Mouse (Mus musculus) c-Kit-positive CD71-positive TER-119-positive erythroid progenitor cells, embryonic 14.5 days (primary cell): Measurements from ENCODE around the gene Zfp574.

Experiments
- DNase-seq: peaks from one replicate; pipeline ENCODE4 v3.0.0-alpha.2; 2013; ENCODE audit warnings: low spot score

The Zfp574 gene

GRCm38 (mm10) chr7:25112178-25112955 lies 40.0 kb downstream of the Zfp574 start:
- DNase-seq: no peak

GRCm38 (mm10) chr7:25112956-25113603 lies 40.7 kb downstream of the Zfp574 start:
- DNase-seq: no peak

DNA sequence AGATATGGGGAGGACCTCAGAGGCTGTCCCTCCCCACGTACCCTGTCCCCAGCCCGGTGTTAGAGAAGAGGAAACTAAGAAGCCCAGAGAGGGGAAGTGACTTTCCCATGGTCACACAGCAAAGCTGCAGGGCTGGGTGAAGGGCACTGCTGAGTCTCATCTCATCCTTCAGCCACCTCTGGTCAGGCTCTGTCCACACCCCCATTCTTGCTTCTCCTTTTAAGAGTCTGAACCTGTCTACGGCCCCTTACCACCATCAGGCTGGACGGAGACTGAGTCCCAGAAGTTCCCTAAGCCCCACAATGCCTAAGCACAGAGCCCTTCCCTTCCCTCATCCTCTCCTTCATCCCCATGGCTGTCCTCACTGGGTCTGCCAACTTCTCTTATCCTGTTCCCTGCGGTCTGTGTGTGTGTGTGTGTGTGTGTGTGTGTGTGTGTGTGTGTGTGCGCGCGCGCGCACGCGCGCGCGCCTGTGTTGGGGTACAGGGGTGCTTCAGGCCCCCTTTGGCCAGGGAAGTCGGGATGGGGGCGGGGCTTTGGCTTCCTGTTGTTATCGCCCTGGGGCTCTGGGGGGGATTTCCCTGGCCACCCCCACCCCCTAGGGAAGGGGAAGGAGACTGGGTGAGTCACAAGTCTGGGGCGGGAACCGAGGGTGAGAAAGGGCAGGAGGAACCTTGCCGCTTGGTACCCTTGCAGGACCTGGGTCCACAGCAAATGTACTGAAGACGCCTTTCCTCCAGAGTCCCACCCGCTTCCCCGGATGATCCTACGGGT lies 47.9 kb downstream of the Zfp574 start:
- DNase-seq: no peak

GRCm38 (mm10) chr7:25121240-25121786 lies 48.9 kb downstream of the Zfp574 start:
- no peak for DNase-seq

DNA sequence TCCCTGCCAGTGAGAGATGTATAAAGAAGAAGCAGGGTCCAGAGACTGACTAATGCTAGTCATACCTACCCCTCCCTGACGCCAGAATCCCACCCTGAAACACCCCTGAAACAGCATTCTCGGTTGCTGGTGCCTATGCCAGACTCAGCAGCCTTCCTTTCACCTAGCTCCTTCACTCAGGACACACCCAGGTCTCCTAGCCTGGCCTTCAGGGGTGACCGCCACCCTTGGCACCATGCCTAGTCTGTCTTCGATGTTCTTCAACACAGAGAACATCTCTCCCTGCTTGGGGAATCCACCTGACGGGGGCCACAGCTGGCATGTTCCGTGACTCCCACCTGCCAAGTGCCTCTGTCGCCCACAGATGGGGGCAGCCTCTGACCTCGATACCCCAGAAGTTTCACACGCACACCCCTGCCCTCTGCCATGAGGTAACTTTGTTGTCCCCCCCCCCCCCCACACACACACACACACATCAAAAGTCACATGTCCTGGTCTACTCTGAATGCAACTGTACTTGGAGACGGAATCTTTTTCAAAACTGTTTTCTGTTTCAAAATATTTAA lies 53.4 kb downstream of the Zfp574 start:
- DNase-seq: no peak

DNA sequence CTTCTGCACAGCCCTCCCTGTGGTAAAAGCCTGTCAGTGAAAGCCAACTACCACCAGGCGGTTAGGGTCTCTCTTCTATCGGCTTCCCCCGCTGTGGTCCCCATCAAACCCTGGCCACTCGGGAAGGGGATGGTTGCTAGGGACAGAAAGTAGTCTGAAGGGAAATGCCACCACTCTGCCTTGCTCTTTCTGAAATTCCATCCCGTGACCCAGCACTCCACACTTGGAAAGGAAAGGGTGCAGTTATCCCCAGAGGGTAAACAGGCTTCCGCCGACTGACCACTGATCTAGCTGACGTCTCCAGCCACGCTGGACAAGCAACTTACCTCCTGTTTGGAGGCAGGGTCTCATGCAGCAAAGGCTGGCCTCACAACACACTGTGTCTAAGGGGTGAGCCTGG lies 55.6 kb downstream of the Zfp574 start:
- DNase-seq: no peak

GRCm38 (mm10) chr7:25129390-25129979 lies 57.1 kb downstream of the Zfp574 start:
- no peak for DNase-seq

DNA sequence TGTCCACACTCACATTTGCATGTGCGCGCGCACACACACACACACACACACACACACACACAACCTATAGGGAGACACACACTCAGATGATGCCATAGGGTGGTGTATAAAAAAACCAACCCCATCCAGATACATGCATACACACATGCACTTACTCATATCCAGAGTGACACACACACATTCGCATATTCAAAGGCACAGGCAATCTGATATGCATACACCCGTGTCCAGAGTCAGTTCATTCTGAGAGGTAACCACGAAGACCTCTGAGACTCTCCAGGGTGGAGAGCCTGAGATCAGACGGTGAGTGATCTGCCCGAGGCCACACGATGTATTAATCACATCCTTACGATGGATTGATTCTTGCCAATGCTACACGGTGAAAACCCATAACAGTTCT lies 58.2 kb downstream of the Zfp574 start:
- no peak for DNase-seq

DNA sequence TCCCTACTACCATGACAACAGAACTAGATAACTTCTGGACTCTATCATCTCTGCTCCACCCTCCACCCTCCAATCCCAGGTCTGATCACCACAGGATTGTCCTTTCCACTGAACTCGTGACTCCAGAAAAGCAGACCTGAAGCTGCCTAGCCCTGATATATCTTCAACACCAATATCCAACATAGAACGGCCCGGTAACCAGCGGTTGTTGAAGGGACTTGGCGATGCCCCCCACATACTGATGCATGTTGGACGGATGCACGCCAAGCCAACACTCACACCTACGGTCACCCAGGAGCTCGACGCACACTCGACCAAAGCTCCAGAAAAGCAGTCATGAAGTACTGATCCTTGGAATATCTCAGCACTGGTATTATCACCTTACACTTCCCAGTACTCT lies 58.9 kb downstream of the Zfp574 start:
- no peak for DNase-seq

DNA sequence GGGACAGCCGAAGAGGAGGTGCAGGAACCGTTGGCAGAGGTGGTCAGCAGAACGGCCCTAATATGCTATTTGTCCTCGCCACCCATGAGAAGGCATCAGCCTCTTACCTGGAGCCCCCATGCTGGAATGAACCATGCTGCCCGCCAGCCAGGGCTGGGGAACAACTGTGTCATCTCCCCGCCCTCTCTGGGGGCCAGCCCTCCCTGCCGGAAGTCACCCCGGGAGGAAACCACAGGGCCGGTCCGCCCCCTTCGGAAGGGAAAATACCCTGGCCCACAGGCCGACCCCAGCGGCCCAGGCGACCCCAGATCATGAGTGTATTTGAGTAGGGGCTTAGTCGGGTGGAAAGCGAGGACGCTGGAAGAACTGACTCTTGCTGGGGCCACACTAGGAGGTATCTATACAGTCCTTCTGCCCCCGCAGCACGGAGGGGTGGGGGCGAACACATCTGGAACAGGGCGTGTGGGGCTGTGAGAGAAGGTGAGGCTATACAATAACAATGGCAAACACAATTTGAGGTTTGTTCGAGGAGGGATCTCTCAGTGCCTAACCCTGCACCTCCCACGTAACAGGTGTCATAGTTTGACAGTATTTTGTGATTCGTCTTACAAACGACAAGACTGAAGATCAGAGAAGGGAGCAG lies 60.1 kb downstream of the Zfp574 start:
- no peak for DNase-seq
